Mouse (Mus musculus): ENCODE measurements around the gene Cox19.

Cox19 gene

GRCm38 (mm10) chr5:139294089-139294488 lies 57.1 kb downstream of the Cox19 start:
- DNase-seq (ENCODE audit: low read depth): no peak

DNA sequence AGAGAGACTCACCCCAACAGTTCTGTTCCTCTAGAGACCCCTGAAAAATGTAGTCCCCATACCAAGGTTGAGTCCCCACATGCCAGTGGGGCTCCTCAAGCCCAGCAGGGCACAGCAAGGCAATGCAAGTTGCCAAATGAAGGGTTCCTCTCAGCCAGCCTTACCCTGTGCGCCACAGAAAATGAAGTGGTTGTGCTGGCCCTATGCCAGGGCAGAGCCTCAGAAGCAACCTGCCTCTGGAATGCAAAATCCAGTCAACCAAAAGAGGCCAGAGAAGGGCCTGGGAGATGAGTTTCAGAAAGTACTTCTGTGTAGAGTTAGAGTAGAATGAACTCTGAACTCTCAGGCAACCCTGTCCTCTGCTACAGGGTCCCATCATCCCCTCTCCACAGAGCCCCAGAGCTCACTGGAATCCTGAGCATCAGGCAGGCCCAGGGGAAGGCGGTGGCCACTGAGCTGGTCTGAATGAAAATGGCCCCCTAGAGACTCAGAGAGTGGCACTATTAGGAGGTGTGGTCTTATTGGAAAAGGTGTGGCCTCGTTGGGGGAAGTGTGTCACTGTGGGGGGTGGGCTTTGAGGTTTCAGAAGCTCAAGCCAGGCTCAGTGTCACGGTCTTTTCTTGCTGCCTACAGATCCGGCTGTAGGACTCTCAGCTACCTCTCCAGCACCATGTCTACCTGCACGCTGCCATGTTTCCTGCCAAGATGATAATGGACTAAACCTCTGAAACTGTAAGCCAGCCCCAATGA lies 59.2 kb downstream of the Cox19 start:
- peak; percentile 38 for DNase-seq (ENCODE audit: low read depth)

DNA sequence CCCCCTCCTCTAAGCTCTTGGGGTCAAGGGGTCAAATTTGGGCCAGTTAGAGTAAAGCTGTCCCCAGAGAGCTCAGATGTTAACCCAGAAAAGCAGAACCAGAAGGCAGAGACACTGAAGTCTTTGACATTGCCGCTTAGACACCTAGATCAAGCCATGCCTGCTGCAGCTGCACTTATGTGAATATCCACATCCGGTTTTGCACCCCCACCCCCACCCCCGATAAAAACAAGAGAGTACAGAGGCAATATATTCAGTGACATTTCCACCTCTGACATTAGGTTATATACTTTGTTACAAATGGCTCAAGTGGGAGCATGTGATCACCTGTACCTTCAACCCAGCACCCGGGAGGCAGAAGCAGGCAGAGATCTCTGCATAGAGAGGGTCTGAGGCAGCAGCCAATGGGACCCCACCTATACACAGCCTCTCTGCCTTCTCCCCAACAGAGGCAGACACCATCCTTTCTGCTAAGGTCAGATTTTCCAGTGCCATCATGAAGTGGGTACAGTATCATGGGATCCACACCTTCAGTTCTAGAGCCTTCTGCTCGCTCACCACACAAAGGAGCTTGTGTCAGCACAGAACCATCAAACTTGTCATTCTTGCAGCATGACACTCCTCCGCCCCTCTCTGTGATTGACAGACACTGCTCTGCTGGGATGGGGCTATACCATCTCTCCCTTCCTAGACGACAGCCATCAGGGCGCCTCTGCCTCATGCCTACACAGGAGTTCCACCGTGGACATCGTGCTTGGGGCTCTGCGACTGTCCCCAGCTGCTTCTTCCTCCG lies 60.6 kb downstream of the Cox19 start:
- no peak for DNase-seq (ENCODE audit: low read depth)

- no peak for DNase-seq (ENCODE audit: low read depth)
Observed at GRCm38 (mm10) chr5:139288591-139288990, 62.6 kb downstream of the Cox19 start.

- DNase-seq (ENCODE audit: low read depth): no peak
Observed at GRCm38 (mm10) chr5:139287787-139288186, 63.4 kb downstream of the Cox19 start.

DNA sequence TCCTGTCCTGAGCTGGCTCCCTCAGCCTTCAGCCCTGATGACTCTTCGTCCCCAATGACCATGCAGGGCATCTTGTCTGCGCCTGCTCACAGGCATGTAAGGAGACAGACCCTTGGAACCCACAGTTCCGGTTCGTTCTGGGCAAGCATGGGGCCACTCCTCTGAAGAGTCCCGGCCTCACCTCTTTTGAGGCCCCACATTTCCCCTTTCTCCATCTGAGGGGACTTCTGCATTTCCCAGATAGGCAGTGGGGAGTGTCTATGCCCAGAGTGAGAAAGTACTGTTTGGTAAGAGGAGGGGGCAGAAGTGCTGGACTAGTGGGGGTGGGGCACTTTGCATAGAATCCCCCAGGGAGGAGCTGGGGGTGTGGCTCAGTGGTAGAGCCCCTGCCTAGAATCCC lies 64.1 kb downstream of the Cox19 start:
- DNase-seq (ENCODE audit: low read depth): no peak

Measured in NIH3T3 (cell line).